Mouse (Mus musculus) CD4-positive, CD25-positive, alpha-beta regulatory T cell, adult 2 months (primary cell): Measurements from ENCODE around the gene Syde2.
"Not testable (repeated sequence)": the region's sequence is repeated elsewhere in the genome, so short reads cannot be mapped to it uniquely, and the experiment has no call there.

ENCODE experiments used
- DNase-seq: peaks from one replicate; pipeline ENCODE4 v3.0.0-alpha.2; 2012; ENCODE audit warnings: low read depth, low spot score

Syde2 gene

GRCm38 (mm10) chr3:145965583-145965982, 22.1 kb upstream of the Syde2 start:
- not testable (repeated sequence) for DNase-seq

- DNase-seq: no peak
Measured at GRCm38 (mm10) chr3:145966806-145967205, 20.9 kb upstream of the Syde2 start.

- no peak for DNase-seq
Measured at GRCm38 (mm10) chr3:145969031-145969501, 18.6 kb upstream of the Syde2 start.

GRCm38 (mm10) chr3:145971501-145971900, 16.2 kb upstream of the Syde2 start:
- no peak for DNase-seq

- no peak for DNase-seq
Measured at GRCm38 (mm10) chr3:145974986-145975385, 12.7 kb upstream of the Syde2 start.

- DNase-seq: no peak
Measured at GRCm38 (mm10) chr3:145985333-145985925, 2.2 kb upstream of the Syde2 start.

- no peak for DNase-seq
Measured at GRCm38 (mm10) chr3:145986317-145987001, 1.2 kb upstream of the Syde2 start.

- DNase-seq: peak; percentile 45
Measured at GRCm38 (mm10) chr3:145987970-145988683, 457 bp downstream of the Syde2 start.

GRCm38 (mm10) chr3:145988684-145989575, 1.3 kb downstream of the Syde2 start:
- DNase-seq: peak; percentile 4

- peak; percentile 3 for DNase-seq
Measured at GRCm38 (mm10) chr3:145989576-145990081, 2.0 kb downstream of the Syde2 start.

GRCm38 (mm10) chr3:145991130-145991529, 3.5 kb downstream of the Syde2 start:
- no peak for DNase-seq

GRCm38 (mm10) chr3:145991976-145992730, 4.5 kb downstream of the Syde2 start:
- DNase-seq: no peak

GRCm38 (mm10) chr3:145992796-145993195, 5.1 kb downstream of the Syde2 start:
- no peak for DNase-seq

GRCm38 (mm10) chr3:145993481-145994201, 6.0 kb downstream of the Syde2 start:
- no peak for DNase-seq

GRCm38 (mm10) chr3:145995489-145995888, 7.8 kb downstream of the Syde2 start:
- DNase-seq: no peak

- not testable (repeated sequence) for DNase-seq
Measured at GRCm38 (mm10) chr3:145996539-145996938, 8.9 kb downstream of the Syde2 start.

- peak; percentile 61 for DNase-seq
Measured at GRCm38 (mm10) chr3:146004347-146005051, 16.8 kb downstream of the Syde2 start.

- no peak for DNase-seq
Measured at GRCm38 (mm10) chr3:146007872-146008271, 20.2 kb downstream of the Syde2 start.
